Mouse (Mus musculus): ENCODE measurements around the gene Olfr765. TPM values are rescaled to one million over a fixed set of nuclear protein-coding genes. Genes with fewer than 3 reads are reported as not detected.

Gene Olfr765
- not detected in 2 replicates for polyA plus RNA-seq (2012; rRNA removed)

DNA sequence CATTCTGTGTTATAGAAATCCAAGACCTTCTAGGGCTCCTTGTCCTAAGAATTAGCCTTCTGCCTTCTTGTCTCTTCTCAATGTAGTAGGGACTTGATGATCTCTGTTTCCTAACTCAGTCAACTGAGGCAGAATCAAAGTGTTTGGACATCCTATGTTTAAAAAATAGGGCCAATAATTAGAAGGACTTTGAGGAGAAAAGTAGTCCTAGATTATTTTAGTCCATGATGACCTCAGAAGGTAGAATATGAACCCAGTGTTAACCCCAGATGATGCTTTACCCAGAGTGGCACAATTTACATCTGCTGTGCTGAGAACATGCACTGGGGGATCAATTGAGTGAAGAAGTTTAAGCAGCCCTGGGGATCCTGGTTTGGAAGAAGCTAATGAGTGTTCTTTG is at the start of gene Olfr765:
Gene Olfr765 (minus strand): TSS at position 101 of the 400 bp plus-strand sequence.

DNA sequence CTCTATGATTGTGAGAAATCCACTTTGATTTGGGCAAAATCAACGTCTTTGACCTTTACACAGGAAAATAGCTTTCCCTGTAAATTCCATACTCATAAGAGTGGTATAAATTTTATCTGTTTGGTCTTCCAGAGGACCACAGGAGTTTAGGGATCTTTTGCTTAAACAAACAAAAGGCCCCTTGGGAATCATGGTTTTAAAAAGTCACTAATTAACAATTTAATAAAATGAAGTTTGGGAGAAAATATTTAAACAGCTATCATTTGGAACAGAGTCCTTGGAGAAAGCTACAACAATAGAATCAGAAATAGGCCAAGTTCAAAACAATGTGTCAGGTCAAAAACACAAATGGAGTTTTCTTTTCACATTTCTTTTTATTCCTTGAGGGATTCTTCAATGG is 49.5 kb upstream of the Olfr765 start, which contains the start of gene Olfr768:
Gene Olfr768 (minus strand): TSS at position 101 of the 400 bp plus-strand sequence.

DNA sequence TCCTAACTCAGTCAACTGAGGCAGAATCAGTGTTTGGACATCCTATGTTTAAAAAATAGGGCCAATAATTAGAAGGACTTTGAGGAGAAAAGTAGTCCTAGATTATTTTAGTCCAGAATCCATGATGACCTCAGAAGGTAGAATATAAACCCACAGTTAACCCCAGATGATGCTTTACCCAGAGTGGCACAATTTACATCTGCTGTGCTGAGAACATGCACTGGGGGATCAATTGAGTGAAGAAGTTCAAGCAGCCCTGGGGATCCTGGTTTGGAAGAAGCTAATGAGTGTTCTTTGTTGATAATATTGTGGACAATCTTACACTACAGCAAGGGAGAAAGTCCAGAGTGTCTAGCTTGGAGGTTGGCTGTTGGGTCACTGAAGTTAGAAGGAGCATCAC is 33.0 kb upstream of the Olfr765 start, which contains the start of gene Olfr767:
Gene Olfr767 (minus strand): TSS at position 101 of the 400 bp plus-strand sequence.

DNA sequence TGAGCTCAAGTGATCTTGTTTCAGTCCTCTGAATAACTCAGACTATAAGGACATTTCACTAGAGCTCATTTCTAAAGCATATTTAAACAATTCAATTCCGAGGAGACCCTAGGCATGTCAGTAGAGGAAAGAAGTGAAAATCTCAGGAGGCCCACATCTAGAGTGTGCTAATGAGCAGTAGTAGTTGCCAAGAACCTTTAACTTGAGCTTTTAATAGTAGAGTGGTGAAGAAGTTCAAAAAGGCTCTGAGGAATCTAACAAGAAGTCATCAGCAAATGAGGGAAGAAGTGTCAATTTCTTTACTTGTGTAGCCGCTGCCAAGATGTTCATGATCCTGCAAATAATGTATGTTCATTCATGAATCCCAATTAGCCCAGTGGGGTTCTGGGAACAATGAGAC is 19.1 kb upstream of the Olfr765 start, which contains the start of gene Olfr766-ps1:
Gene Olfr766-ps1 (minus strand): TSS at position 101 of the 400 bp plus-strand sequence.

DNA sequence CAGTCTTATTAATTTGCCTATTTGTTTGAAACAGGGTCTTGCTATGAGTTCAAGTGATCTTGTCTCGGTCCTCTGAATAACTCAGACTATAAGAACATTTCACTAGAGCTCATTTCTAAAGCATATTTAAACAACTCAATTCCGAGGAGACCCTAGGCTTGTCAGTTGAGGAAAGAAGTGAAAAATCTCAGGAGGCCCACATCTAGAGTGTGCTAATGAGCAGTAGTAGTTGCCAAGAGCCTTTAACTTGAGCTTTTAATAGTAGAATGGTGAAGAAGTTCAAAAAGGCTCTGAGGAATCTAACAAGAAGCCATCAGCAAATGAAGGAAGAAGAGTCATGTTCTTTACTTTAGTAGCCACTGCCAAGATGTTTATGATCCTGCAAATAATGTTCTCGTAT is 10.0 kb downstream of the Olfr765 start, which contains the start of gene Olfr764-ps1:
Gene Olfr764-ps1 (minus strand): TSS at position 101 of the 400 bp plus-strand sequence.

DNA sequence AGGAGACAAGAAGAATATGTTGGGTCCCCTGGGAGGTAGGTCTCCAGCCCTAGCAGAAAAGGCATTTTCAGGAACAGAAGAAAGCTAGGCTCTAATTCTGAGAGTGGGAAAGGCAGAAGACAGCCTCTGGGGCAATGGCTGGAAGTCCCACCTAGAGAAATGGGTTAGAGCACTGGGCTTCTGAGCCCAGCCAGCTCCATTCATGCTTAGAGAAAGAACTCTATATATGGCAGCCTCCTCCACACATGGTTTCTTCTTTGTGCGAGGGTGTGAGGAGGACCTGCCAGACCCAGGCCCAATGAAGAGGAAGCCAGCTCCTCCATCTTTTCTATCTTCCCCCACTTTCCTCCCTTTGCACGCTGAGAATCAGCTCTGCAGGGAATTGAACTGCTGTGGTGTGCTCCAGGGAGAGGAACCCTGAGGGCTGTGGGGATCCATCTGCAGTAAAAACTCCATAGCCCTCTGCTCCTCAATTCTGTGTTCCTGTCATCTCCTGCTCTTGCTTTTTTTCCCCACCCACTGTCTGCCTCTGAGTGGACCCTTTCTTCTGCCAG is 39.4 kb downstream of the Olfr765 start, which contains the start of gene Olfr763:
Gene Olfr763 (plus strand): TSS at position 504 of the 554 bp plus-strand sequence.

Other genes with a start within 250 kb of the Olfr765 start
- 4.2 and 6.2 TPM in 2 replicates for gene Dnajc14, start 245.9 kb downstream of the Olfr765 start, polyA plus RNA-seq (2012; rRNA removed)
- 9.4 and 11.5 TPM in 2 replicates for gene Tmem198b, start 245.6 kb downstream of the Olfr765 start, polyA plus RNA-seq (2012; rRNA removed)
- gene Sarnp, start 232.7 kb downstream of the Olfr765 start, polyA plus RNA-seq (2012; rRNA removed) = 0.31 and 0.76 TPM in 2 replicates
- 39.1 and 41.1 TPM in 2 replicates for gene Ormdl2, start 228.4 kb downstream of the Olfr765 start, polyA plus RNA-seq (2012; rRNA removed)
- gene Gdf11, start 158.3 kb downstream of the Olfr765 start, polyA plus RNA-seq (2012; rRNA removed) = 0.54 TPM in 2 replicates
- 52.8 and 59.1 TPM in 2 replicates for gene Cd63, start 149.0 kb downstream of the Olfr765 start, polyA plus RNA-seq (2012; rRNA removed)
- 13.0 and 16.4 TPM in 2 replicates for gene Rdh5, start 127.1 kb downstream of the Olfr765 start, polyA plus RNA-seq (2012; rRNA removed)
- 50.6 and 55.1 TPM in 2 replicates for gene Bloc1s1, start 126.0 kb downstream of the Olfr765 start, polyA plus RNA-seq (2012; rRNA removed)
- gene Itga7, start 116.2 kb downstream of the Olfr765 start, polyA plus RNA-seq (2012; rRNA removed) = 45.3 and 45.5 TPM in 2 replicates
- gene Mettl7b, start 89.0 kb downstream of the Olfr765 start, polyA plus RNA-seq (2012; rRNA removed) = 2.9 and 4.1 TPM in 2 replicates
- not detected in 2 replicates for gene Olfr9, start 60.6 kb downstream of the Olfr765 start, polyA plus RNA-seq (2012; rRNA removed)
- gene Olfr763, start 39.2 kb downstream of the Olfr765 start, polyA plus RNA-seq (2012; rRNA removed) = not detected in 2 replicates
- not detected in 2 replicates for gene Olfr764-ps1, start 10.1 kb downstream of the Olfr765 start, polyA plus RNA-seq (2012; rRNA removed)
- not detected in 2 replicates for gene Olfr766-ps1, start 19.0 kb upstream of the Olfr765 start, polyA plus RNA-seq (2012; rRNA removed)
- not detected in 2 replicates for gene Olfr767, start 32.9 kb upstream of the Olfr765 start, polyA plus RNA-seq (2012; rRNA removed)
- gene Olfr768, start 49.4 kb upstream of the Olfr765 start, polyA plus RNA-seq (2012; rRNA removed) = not detected in 2 replicates
- not detected in 2 replicates for gene Olfr769, start 67.9 kb upstream of the Olfr765 start, polyA plus RNA-seq (2012; rRNA removed)
- gene Olfr770, start 89.0 kb upstream of the Olfr765 start, polyA plus RNA-seq (2012; rRNA removed) = not detected in 2 replicates
- gene Olfr771, start 114.8 kb upstream of the Olfr765 start, polyA plus RNA-seq (2012; rRNA removed) = not detected in 2 replicates
- gene Olfr772, start 127.9 kb upstream of the Olfr765 start, polyA plus RNA-seq (2012; rRNA removed) = not detected in 2 replicates
- not detected in 2 replicates for gene Olfr773, start 137.4 kb upstream of the Olfr765 start, polyA plus RNA-seq (2012; rRNA removed)
- gene Olfr774, start 186.2 kb upstream of the Olfr765 start, polyA plus RNA-seq (2012; rRNA removed) = not detected in 2 replicates
- not detected in 2 replicates for gene Olfr775, start 198.4 kb upstream of the Olfr765 start, polyA plus RNA-seq (2012; rRNA removed)
- not detected in 2 replicates for gene Olfr776, start 209.1 kb upstream of the Olfr765 start, polyA plus RNA-seq (2012; rRNA removed)
- gene Olfr777, start 221.5 kb upstream of the Olfr765 start, polyA plus RNA-seq (2012; rRNA removed) = not detected in 2 replicates

Measured in stomach, adult 2 months (tissue).